Mouse (Mus musculus) left cerebral cortex, adult 9 months (tissue): ENCODE results near the gene Atp9a.

Experiments used
- DNase-seq, 2 experiments: peaks; one replicate each; pipeline ENCODE4 v3.0.0; 2022; ENCODE audit warnings: low spot score in 2 of 2

The Atp9a gene

GRCm38 (mm10) chr2:168738854-168739253 lies 3.4 kb downstream of the Atp9a start:
- no peak for DNase-seq

- DNase-seq, result no peak
These were observed 4.3 kb downstream of the Atp9a start for GRCm38 (mm10) chr2:168737878-168738277.

- peak in 1 of 2 experiments; percentile 44 for DNase-seq
These were observed 8.2 kb downstream of the Atp9a start for GRCm38 (mm10) chr2:168734023-168734422.

GRCm38 (mm10) chr2:168731258-168731657 lies 11.0 kb downstream of the Atp9a start:
- no peak for DNase-seq

GRCm38 (mm10) chr2:168729736-168730135 lies 12.5 kb downstream of the Atp9a start:
- no peak for DNase-seq

- no peak for DNase-seq
These were observed 14.2 kb downstream of the Atp9a start for GRCm38 (mm10) chr2:168728045-168728444.

- DNase-seq, result no peak
These were observed 16.2 kb downstream of the Atp9a start for GRCm38 (mm10) chr2:168726007-168726406.

- no peak for DNase-seq
These were observed 20.9 kb downstream of the Atp9a start for GRCm38 (mm10) chr2:168721313-168721712.

- no peak for DNase-seq
These were observed 22.5 kb downstream of the Atp9a start for GRCm38 (mm10) chr2:168719742-168720141.

- no peak for DNase-seq
These were observed 23.5 kb downstream of the Atp9a start for GRCm38 (mm10) chr2:168718735-168719134.

- no peak for DNase-seq
These were observed 23.9 kb downstream of the Atp9a start for GRCm38 (mm10) chr2:168718267-168718666.

- DNase-seq, result no peak
These were observed 29.7 kb downstream of the Atp9a start for GRCm38 (mm10) chr2:168712199-168713176.

GRCm38 (mm10) chr2:168710979-168711378 lies 31.2 kb downstream of the Atp9a start:
- no peak for DNase-seq

- no peak for DNase-seq
These were observed 34.4 kb downstream of the Atp9a start for GRCm38 (mm10) chr2:168707766-168708165.

- DNase-seq, result peak in 1 of 2 experiments; percentile 70
These were observed 39.9 kb downstream of the Atp9a start for GRCm38 (mm10) chr2:168702266-168702665.

GRCm38 (mm10) chr2:168695027-168695403 lies 47.2 kb downstream of the Atp9a start:
- no peak for DNase-seq

- DNase-seq, result no peak
These were observed 47.7 kb downstream of the Atp9a start for GRCm38 (mm10) chr2:168694379-168695026.

GRCm38 (mm10) chr2:168691774-168692173 lies 50.4 kb downstream of the Atp9a start:
- DNase-seq, result peak in 1 of 2 experiments; percentile 76

GRCm38 (mm10) chr2:168687326-168687725 lies 54.9 kb downstream of the Atp9a start:
- no peak for DNase-seq

- DNase-seq, result no peak
These were observed 56.3 kb downstream of the Atp9a start for GRCm38 (mm10) chr2:168685909-168686308.

GRCm38 (mm10) chr2:168684695-168685094 lies 57.5 kb downstream of the Atp9a start:
- DNase-seq, result no peak

GRCm38 (mm10) chr2:168683520-168684150 lies 58.6 kb downstream of the Atp9a start:
- peak in 1 of 2 experiments; percentile 34 for DNase-seq
